Mouse (Mus musculus) lung, adult 2 months (tissue): ENCODE results near the gene Retreg3.

Experiments
- CTCF ChIP-seq: fragments of 200-500 bp; IDR thresholded peaks from 2 replicates; pipeline ENCODE4 v1.5.1; 2011; ENCODE audit warnings: mild to moderate bottlenecking, low read length, control low read depth; ENCODE audit not compliant: insufficient read depth
- POLR2A ChIP-seq: fragments of 200-500 bp; IDR thresholded peaks from 2 replicates; pipeline ENCODE4 v1.6.1; 2011; ENCODE audit warnings: low read depth, mild to moderate bottlenecking, control low read depth, low read length, borderline replicate concordance; ENCODE audit errors: extremely low read depth

- TF ChIP-seq CTCF (no peak), POLR2A (no peak)
These were observed 9.0 kb downstream of the Retreg3 start for GRCm38 (mm10) chr11:101110708-101111107.
